Mouse (Mus musculus) midbrain, embryonic 14.5 days (tissue): ENCODE results near the gene Hemk1. TPM values are rescaled to one million over a fixed set of nuclear protein-coding genes. Genes with fewer than 3 reads are reported as not detected.
A peak's percentile ranks its signal among the peaks of the same experiment; 100 is the strongest.

ENCODE experiments used
- ATAC-seq: fragments of 200-750 bp; cut with Nextera tagmentation; 2 replicates; pipeline ENCODE4 v1.8.0; 2017; ENCODE audit warnings: moderate number of reproducible peaks, moderate library complexity; ENCODE audit not compliant: low FRiP score, low TSS enrichment
- DNase-seq: peaks from one replicate; pipeline ENCODE4 v3.0.0-alpha.2; 2015
- H3K27ac ChIP-seq: fragments of 300-500 bp; sonication (generic); replicated peaks from 2 replicates; pipeline ENCODE4 v1.5.1; 2014; ENCODE audit warnings: mild to moderate bottlenecking, low read depth, low read length, moderate library complexity
- H3K27me3 ChIP-seq: fragments of 300-500 bp; sonication (generic); 2 replicates; pipeline ENCODE4 v1.6.1; 2014; ENCODE audit warnings: low read length, control low read depth, mixed read lengths; ENCODE audit not compliant: control insufficient read depth, insufficient read depth
- H3K36me3 ChIP-seq: fragments of 300-500 bp; sonication (generic); 2 replicates; pipeline ENCODE4 v1.6.1; 2014; ENCODE audit warnings: low read length, control low read depth; ENCODE audit not compliant: control insufficient read depth, insufficient read depth
- H3K4me1 ChIP-seq: fragments of 300-500 bp; sonication (generic); 2 replicates; pipeline ENCODE4 v1.6.1; 2014; ENCODE audit warnings: mild to moderate bottlenecking, antibody characterized with exemption, low read length, control low read depth; ENCODE audit not compliant: control insufficient read depth, insufficient read depth
- H3K4me2 ChIP-seq: fragments of 300-500 bp; sonication (generic); 2 replicates; pipeline ENCODE4 v1.6.1; 2014; ENCODE audit warnings: mild to moderate bottlenecking, low read length, moderate library complexity
- H3K4me3 ChIP-seq: fragments of 300-500 bp; sonication (generic); replicated peaks from 2 replicates; pipeline ENCODE4 v1.5.1; 2014; ENCODE audit warnings: low read depth, low read length
- H3K9ac ChIP-seq: fragments of 300-500 bp; sonication (generic); replicated peaks from 2 replicates; pipeline ENCODE4 v1.6.1; 2014; ENCODE audit warnings: mild to moderate bottlenecking, low read length, moderate library complexity
- H3K9me3 ChIP-seq: fragments of 300-500 bp; sonication (generic); 2 replicates; pipeline ENCODE4 v1.6.1; 2016; ENCODE audit warnings: low read length, control low read depth, mixed read lengths; ENCODE audit not compliant: control insufficient read depth
- WGBS: fragments of 180-500 bp; shearing (Covaris S2); extraction: QIAGEN DNeasy Blood & Tissue Kit; methylation state at CpG from one replicate; pipeline ENCODE4 v1.1.7; 2014; 5-methylcytosine and 5-hydroxymethylcytosine counted together
- polyA plus RNA-seq: library from polyadenylated mRNA; unstranded; fragments of >200 nt; fragmentation: Nextera tagmentation; extraction: Ambion mirVana; gene quantifications from 2 replicates; pipeline ENCODE4 v1.2.1, GENCODE M21; 2014

The Hemk1 gene
- polyA plus RNA-seq, 1 experiment from 2014 or later: 21.7 TPM

DNA sequence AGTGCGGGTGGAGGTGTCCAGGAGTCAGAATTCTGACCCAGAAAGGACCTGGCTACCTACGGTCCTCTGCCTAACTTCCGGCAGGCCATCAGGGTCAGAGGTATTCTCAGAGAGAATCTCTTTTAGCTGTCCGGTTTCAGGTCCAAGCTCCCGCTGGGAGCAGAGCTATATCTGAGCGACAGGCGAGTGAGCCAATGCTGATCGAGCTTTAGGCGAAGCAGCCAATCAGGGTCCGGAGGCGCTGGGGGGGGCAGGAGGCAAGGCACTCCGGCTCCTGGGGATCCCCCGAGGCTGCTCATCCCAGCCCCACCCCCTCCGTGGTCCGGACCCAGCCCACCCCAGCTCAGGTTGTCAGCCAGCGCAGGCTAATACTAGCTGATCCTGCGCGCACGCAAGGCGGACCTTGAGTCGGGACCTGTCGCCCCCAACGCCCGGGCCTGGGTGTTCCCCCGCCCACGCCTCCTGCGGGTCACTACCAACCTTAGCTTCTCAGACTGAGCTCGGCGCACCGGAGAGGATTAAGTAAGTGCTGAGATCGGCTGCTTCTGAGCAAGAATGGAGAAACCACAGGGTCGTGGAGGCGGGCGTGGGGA is 2.2 kb upstream of the Hemk1 start, which contains the start of gene 6430571L13Rik:
Gene 6430571L13Rik (plus strand): TSS at position 336 of the 593 bp plus-strand sequence.
- H3K36me3 ChIP-seq: no peaks in the 10 kb centered on the region
- DNase-seq: peak; percentile 97
- peak within 1 kb of the TSS; percentile 78 for H3K9ac ChIP-seq
- H3K4me3 ChIP-seq: peak within 1 kb of the TSS; percentile 65
- H3K9me3 ChIP-seq: no peaks in the 10 kb centered on the region
- H3K4me1 ChIP-seq: peaks cover 24% of the 10 kb centered on the region
- H3K27me3 ChIP-seq: no peaks in the 10 kb centered on the region
- peak within 1 kb of the TSS; percentile 65 for H3K27ac ChIP-seq
- ATAC-seq: peak; percentile 94
- WGBS: under 1% methylated on average over 34 of the region's 34 CpGs
- peak within 1 kb of the TSS; percentile 78 for H3K4me2 ChIP-seq

DNA sequence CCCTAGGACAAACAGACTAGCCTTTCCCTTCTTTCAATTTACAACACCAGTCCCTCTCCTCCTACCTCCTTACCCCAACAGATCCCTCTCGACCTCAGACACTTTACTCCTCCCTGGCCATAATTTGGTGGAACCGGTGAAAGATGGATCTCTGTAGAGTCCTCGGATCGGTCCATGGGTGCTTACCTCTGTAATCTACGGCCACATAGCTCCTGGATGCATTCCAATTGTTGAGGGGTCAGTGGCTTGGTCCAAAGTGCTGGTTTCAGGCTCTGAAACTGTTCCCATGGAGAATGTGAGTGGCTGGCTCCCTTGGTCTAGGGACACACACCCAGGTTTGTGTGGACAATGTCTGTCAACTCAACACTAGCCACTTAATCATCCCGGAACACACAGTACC is 1.8 kb downstream of the Hemk1 start:
- H3K27me3 ChIP-seq: no peaks in the 10 kb centered on the region
- H3K27ac ChIP-seq: no peak overlapping the region
- H3K4me1 ChIP-seq: peaks cover 23% of the 10 kb centered on the region
- DNase-seq (no peak), ATAC-seq (no peak)
- no peaks in the 10 kb centered on the region for H3K9me3 ChIP-seq
- H3K4me3 ChIP-seq: no peak overlapping the region
- H3K9ac ChIP-seq: no peak overlapping the region
- H3K36me3 ChIP-seq: peaks cover 17% of the 10 kb centered on the region
- H3K4me2 ChIP-seq: no peak overlapping the region
- WGBS: 88% methylated on average over 6 of the region's 6 CpGs

DNA sequence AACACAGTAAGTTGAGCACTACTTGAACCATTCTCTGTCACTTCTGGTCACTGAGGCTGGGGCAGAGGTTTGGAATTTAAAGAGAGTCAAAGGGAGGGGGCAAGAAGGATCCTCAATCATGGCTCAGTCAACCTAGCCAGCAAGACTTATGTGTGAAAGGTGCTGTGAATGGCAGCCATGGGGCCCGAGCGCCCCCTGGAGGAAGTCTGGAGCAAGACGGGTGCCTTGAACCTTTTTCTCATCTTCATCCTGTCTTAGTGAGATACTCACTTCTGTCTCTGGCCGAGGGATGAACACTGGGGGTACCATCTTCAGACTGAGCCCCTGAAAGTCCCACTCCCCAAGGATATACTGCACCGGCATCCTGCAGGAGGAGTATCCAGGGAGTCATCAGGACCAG is 2.2 kb downstream of the Hemk1 start:
- WGBS: 13% methylated on average over 5 of the region's 5 CpGs
- peak; percentile 64 for DNase-seq

DNA sequence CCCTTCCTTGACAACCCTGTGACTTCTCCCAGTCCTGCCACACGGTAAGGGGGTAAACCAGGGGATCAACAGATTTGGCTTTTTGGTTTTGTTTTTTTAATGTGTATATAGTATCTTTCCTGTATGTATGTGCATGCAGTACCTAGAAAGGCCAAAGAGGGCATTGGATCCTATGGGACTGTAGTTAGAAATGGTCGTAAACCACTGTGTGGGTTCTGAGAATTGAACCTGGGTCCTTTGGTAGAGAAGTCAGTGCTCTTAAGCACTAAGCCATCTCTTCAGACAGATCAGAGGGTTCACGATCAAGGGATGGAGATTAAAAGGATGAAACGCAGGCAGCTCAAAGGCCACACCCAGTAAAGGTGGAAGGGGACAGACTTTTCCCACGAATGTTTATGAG is 3.1 kb downstream of the Hemk1 start:
- no peak for DNase-seq
- 90% methylated on average over 5 of the region's 5 CpGs for WGBS
- Histone ChIP-seq H3K27me3 (no peaks in the 10 kb centered on the region), H3K4me3 (no peak overlapping the region), H3K27ac (no peak overlapping the region), H3K4me2 (no peak overlapping the region), H3K9ac (no peak overlapping the region), H3K4me1 (peaks cover 18% of the 10 kb centered on the region), H3K36me3 (peaks cover 17% of the 10 kb centered on the region), H3K9me3 (no peaks in the 10 kb centered on the region)
- no peak for ATAC-seq

More for the DNA sequence above, 2.2 kb downstream of the Hemk1 start:
- H3K27ac ChIP-seq: no peak overlapping the region
- H3K27me3 ChIP-seq: no peaks in the 10 kb centered on the region
- no peak for ATAC-seq
- peaks cover 17% of the 10 kb centered on the region for H3K36me3 ChIP-seq
- no peaks in the 10 kb centered on the region for H3K9me3 ChIP-seq
- H3K4me3 ChIP-seq: no peak overlapping the region
- peaks cover 18% of the 10 kb centered on the region for H3K4me1 ChIP-seq
- no peak overlapping the region for H3K4me2 ChIP-seq
- H3K9ac ChIP-seq: no peak overlapping the region

DNA sequence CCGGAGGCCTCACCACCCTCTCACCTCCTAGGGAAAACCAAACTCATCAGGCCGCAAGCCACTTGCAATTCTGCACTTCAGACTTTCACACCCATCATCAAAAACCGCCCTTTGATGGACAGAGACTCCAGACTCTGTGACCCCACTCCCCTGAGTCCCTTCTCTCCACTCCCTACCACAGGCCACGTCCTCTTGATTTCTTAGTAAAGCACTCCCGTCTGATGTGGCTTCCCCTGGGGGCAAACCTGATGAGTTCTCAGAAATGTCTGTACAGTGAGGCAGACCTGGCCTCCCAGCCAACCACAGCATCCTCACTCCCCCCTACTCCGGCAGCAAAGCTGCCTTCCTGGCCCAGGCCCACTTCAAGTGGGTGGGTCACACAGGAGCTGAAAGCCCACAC is 3.8 kb downstream of the Hemk1 start:
- 89% methylated on average over 6 of the region's 6 CpGs for WGBS
- no peak for ATAC-seq
- H3K27ac ChIP-seq: no peak overlapping the region
- no peak overlapping the region for H3K4me2 ChIP-seq
- no peak overlapping the region for H3K4me3 ChIP-seq
- no peaks in the 10 kb centered on the region for H3K27me3 ChIP-seq
- no peak overlapping the region for H3K9ac ChIP-seq
- no peaks in the 10 kb centered on the region for H3K9me3 ChIP-seq
- H3K36me3 ChIP-seq: peaks cover 17% of the 10 kb centered on the region
- no peak for DNase-seq
- peaks cover 13% of the 10 kb centered on the region for H3K4me1 ChIP-seq

DNA sequence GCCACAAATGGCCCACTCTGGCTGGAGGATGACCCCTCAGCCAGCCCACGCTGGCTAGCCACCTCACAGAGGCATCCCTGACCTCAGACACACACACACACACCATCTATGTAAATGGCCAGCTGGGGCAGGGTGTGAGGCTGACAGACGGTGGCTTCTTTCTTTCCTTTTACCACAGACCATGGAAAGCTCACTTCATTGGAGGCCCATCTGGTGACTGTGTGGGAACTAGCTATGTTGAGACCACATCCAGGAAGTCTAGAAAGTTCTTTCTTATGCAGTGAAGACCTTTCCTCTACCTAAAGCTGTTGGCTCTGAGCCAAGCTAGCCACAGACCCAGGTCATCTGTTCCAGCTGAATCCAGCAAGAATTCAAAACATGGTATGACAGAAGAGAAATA is 4.5 kb downstream of the Hemk1 start:
- Histone ChIP-seq H3K4me3 (no peak overlapping the region), H3K9ac (no peak overlapping the region), H3K27me3 (no peaks in the 10 kb centered on the region), H3K27ac (no peak overlapping the region), H3K4me2 (no peak overlapping the region), H3K9me3 (no peaks in the 10 kb centered on the region), H3K4me1 (peaks cover 7% of the 10 kb centered on the region; the same call in 1 of the 2 replicates), H3K36me3 (peaks cover 17% of the 10 kb centered on the region)
- 74% methylated on average over 2 of the region's 2 CpGs for WGBS
- DNase-seq: no peak
- no peak for ATAC-seq

DNA sequence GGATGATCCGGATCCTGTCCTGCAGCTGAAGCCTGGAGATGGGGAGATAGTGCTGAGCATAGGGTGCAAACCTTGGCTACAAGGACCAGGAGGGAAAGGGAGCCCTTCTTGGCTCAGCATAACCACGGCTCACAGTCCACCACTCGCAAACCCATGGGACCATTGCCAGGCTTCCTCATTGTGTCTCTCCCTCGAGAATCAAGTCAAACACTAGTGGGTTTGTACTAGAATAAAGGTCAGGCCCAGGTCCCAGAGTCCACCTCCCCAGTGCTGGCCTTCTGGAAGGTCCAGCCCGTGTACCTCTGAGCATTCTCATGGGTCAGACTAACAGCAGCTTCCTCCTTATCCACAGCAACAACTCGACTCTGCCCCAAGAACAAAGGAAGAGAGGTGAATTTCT is 7.4 kb downstream of the Hemk1 start:
- no peaks in the 10 kb centered on the region for H3K9me3 ChIP-seq
- H3K27me3 ChIP-seq: no peaks in the 10 kb centered on the region
- no peak for DNase-seq
- peaks cover 26% of the 10 kb centered on the region for H3K36me3 ChIP-seq
- no peak overlapping the region for H3K9ac ChIP-seq
- no peak for ATAC-seq
- no peak overlapping the region for H3K4me2 ChIP-seq
- no peak overlapping the region for H3K27ac ChIP-seq
- H3K4me1 ChIP-seq: no peaks in the 10 kb centered on the region
- 90% methylated on average over 6 of the region's 6 CpGs for WGBS
- no peak overlapping the region for H3K4me3 ChIP-seq

DNA sequence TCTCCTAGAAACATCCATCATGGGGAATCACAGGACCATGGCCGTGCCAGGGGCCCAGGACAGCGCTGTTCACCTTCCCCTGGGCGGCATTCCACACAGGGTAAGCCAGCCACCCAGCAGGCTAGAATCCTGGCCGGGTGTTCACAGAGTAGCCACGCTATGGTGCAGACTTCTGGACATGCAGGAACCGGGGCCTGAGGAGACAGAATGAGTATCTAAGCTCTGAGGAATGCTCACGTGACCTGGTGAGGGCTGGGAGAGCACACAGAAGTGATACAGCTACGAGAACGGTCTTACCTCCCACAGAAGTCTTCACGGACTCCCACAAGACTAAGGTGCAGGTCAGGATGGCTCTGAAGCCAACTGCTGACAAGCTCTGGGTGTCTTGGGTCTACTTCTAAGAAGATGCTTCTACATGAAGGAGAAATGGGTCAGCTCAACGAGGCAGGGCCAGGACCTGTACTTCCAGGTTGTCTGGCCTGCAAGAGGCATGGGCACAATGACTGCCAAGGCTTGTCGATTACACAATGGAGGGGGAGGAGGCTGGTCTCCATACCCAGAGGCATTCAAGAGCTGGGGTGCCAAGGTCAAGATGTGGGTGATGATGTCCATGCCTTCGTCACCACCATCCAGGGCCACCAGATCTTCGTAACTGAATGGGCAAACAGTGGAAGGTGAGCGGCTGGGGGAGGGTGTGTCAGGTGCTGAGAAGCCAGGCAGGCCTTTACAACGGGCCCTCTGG is 10.1 kb downstream of the Hemk1 start:
- Histone ChIP-seq H3K4me3 (no peak overlapping the region), H3K27me3 (no peaks in the 10 kb centered on the region), H3K4me2 (no peak overlapping the region), H3K9ac (no peak overlapping the region), H3K4me1 (no peaks in the 10 kb centered on the region), H3K36me3 (peaks cover 23% of the 10 kb centered on the region), H3K27ac (no peak overlapping the region), H3K9me3 (no peaks in the 10 kb centered on the region)
- 93% methylated on average over 16 of the region's 16 CpGs for WGBS
- ATAC-seq (no peak), DNase-seq (no peak)

DNA sequence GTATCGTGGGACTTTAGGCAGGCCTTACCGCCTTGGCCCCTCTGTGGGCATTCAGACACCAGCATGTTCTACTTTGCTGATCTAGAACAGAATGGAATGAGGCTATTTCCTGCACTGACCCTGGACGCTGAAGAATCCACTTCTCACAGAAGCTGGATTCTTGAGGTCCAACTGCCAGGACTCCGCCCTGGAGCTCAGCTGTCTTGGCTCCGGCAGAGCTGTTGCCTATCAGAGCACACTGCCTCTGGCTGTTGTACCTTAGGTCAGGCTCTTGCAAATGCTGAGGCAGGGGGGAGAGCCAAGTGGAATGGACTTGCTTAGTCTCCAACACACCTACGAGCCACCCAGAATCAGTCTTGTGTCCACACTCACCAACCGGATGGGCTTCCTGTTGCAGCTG is 12.2 kb downstream of the Hemk1 start:
- Histone ChIP-seq H3K9me3 (no peaks in the 10 kb centered on the region), H3K4me1 (no peaks in the 10 kb centered on the region), H3K27ac (no peak overlapping the region), H3K4me2 (no peak overlapping the region), H3K4me3 (no peak overlapping the region), H3K27me3 (no peaks in the 10 kb centered on the region), H3K36me3 (peaks cover 9% of the 10 kb centered on the region; the same call in 1 of the 2 replicates), H3K9ac (no peak overlapping the region)
- DNase-seq (no peak), ATAC-seq (no peak)
- 92% methylated on average over 7 of the region's 7 CpGs for WGBS
